Mouse (Mus musculus): ENCODE measurements around the gene Ifitm5.

The Ifitm5 gene

DNA sequence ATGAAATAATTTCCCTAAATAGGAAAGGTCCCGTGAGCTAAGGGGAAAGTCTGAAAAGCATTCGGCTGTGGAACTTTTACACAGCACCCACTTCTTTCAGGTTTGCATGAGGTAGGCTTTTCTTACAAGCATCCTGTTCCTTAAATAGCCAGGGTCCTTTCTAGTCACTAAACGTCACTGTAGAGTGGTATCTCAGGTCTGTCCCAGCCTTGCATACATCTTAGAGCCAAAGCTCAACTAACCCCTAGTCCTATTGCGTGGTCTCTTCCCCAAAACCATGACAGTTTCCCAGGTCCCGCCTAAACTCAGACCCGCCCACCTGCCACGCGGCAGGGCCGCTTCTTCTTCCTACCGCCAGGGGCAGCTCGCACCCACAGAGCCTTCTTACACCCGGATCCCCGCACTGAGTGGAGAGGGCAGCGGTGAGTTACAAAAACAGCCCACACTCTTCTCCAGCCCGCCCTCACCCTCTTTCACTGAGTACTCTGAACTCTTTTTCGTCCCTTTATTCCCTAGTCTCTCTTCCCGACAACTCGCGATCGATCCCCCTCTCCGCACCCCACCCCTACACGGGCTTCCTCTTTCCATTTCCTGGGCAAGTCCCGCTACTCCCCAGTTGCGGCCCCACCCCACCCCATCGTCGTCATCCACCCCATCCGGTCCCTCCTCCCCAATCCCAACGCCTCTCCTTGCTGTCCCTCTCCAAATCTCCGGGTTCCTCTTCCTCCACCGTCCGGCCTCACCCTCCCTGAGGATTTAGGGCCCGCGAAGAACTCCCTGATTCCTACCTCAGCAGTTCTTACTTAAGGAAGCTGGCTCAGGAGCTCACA, 8.7 kb downstream of the Ifitm5 start, which contains the start of gene Pgghg:
Gene Pgghg, plus strand, starts transcription at position 170 of the 830 bp plus-strand sequence.
- DNase-seq (ENCODE audit: low read depth, low spot score), result peak; percentile 21

DNA sequence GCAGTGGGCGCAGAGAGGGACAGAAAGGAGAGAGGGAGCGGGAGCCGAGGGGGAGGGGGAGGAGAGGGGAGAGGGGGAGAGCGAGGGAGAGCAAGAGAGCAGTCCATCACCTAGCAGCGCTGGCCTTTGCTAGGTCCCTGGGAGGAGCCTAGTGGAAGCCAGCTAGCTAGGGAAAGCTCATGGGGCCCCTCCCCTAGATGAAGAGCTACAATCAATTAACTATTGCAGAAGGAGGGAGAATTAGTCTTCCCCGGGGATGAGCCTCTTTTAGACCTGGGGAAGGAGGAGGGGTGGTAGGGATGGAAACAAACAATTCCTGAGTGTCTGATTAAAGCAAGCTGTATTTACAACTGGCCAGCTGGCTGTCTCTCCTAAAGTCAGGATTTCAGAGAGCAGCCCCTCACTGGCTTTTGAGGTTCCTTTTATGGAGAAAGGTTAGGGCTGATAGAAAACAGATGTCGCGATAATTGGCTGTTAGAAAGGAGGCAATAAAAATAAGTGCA, 10.4 kb downstream of the Ifitm5 start:
- DNase-seq (ENCODE audit: low read depth, low spot score), result no peak

DNA sequence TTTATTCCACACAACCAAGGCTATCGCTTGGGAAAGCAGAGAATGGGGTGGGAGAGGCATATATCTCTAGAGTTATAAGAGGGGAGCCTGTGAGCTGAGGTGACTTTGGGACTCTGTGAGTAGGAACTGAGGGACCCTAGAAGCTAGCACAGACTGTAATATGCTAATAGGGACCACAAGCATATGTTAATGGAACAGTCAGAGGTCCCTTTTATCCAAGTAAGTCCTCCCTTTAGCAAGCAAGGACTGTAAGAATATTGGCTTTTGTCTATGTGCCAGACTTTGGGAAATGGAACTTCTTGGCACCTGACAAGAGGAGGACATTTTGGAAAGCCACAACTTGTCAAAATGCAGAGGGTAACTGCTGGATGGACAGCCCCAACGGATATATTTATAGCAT, 11.2 kb downstream of the Ifitm5 start:
- no peak for DNase-seq (ENCODE audit: low read depth, low spot score)

DNA sequence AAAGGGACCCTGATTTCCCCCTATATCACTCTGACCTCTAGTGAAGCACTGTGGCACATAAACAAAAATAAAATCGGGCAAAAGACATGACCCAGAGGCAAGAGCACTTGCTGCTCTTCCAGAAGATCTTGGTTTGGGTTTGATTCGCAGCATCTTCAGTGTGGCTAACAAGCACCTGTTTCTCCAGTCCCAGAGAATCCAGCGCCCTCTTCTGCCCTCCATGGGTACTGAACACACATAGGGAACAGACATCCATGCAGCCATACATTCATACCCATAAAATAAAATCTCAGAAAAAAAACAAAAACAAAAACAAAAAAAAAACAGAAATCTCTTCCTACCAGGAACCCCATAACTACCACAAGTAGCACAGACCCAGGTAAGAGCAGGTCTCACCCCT, 11.7 kb downstream of the Ifitm5 start:
- no peak for DNase-seq (ENCODE audit: low read depth, low spot score)

DNA sequence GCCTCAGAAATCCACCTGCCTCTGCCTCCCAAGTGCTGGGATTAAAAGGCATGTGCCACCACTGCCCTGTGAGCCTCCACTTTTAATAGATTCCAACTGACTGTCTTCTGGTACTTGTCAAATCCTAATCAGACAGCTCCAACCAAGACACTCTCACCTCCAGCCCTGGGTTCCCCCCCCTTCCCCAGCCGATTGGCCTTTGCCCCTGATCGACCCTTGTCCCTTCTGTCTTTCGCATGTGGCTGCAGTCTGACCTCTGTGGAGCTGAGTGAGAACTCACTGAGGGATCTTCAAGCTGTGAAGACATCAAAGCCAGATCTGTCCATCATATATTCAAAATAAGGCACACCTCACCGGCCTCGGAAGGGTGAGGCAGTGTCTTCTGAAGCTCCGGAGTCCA, 22.9 kb downstream of the Ifitm5 start:
- DNase-seq (ENCODE audit: low read depth, low spot score), result no peak

DNA sequence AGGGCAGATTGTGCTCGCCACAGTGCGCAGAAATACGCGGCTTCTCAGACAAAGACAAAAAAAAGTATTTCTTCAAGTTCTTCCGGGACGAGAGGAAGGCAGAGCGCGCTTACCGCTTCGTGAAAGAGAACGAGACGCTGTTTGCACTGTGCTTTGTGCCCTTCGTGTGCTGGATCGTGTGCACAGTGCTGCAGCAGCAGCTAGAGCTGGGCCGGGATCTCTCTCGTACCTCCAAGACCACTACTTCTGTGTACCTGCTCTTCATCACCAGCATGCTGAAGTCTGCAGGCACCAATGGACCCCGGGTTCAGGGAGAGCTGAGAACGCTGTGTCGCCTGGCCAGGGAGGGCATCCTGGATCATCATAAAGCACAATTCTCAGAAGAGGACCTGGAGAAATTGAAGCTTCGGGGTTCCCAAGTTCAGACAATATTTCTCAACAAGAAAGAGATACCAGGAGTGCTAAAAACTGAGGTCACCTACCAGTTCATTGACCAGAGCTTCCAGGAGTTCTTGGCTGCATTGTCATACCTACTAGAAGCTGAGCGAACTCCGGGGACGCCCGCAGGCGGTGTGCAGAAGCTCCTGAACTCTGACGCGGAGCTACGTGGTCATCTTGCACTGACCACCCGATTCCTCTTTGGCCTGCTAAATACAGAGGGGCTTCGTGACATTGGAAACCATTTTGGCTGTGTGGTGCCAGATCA, 26.9 kb downstream of the Ifitm5 start:
- DNase-seq (ENCODE audit: low read depth, low spot score), result no peak

DNA sequence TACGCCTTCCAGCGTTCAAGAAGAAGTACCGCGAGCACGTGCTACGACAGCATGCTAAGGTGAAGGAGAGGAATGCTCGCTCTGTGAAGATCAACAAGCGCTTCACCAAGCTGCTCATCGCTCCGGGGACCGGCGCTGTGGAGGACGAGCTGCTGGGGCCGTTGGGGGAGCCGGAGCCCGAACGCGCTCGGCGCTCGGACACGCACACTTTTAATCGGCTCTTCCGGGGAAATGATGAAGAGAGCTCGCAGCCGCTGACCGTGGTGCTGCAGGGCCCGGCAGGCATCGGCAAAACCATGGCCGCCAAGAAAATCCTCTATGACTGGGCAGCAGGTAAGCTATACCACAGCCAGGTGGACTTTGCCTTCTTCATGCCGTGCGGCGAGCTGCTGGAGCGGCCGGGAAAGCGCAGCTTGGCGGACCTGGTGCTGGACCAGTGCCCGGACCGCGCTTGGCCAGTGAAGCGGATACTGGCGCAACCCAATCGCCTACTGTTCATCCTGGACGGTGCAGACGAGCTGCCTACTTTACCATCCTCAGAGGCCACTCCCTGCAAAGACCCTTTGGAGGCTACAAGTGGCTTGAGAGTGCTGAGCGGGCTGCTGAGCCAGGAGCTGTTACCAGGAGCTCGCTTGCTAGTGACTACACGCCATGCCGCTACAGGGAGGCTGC, 27.6 kb downstream of the Ifitm5 start:
- no peak for DNase-seq (ENCODE audit: low read depth, low spot score)

DNA sequence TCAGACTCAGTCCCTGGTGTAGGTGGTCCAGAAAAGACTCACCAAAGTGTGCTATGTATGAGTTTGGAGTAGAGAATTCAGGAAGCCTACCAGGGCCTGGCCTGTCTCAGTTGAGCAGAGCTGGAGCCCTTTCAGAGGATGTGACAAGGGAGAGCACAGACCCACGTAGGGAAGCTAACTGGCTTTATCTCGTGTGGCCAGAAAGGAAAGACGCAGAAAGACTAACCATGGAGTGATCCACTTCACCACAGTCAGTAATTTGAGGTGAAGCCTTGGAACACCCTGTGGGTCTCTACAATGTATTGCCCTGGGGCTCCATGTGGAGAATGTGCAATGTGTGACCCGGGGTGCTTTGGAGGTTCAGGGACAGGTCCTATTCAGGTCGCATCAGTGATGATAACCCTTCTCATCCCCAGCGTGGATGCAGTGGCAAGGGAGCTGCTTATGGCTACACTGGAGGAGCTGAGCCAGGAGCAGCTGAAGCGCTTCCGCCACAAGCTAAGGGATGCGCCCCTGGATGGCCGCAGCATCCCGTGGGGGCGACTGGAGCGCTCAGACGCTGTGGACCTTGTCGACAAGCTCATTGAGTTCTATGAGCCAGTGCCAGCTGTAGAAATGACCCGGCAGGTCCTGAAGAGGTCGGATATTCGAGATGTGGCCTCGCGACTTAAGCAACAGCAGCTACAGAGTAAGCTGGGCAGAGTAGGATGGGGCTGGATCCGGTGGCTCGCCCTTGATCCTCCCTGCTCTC, 28.7 kb downstream of the Ifitm5 start:
- no peak for DNase-seq (ENCODE audit: low read depth, low spot score)

DNA sequence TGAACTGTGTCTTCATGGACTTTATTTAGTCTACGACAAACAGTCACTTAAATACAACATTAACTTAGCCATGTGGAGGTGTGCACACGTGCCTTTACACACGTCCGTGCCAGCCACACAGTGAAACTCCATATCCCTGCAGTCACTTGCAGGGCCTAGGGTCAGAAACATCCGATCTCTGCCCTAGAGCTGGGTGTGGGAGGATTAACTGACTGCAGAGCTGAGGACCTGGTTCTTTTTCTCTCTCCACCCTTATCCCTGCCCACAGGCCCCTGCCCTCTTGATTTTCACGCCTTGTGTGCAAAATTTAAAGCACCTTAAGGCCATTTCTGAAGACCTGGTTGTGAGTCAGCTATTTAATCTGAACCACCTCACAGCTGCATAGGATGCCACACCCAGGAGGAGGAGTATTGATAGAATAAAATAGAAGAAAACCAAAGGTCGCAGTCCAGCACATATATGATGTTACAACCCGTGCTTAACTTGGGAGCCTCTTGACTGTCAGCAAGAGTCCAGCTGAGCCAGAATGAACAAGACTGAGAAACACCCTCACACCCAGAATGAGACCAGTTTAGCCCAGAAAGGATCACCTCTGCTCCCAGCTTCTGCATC, 29.6 kb downstream of the Ifitm5 start, which contains the start of gene Nlrp6:
Gene Nlrp6, plus strand, starts transcription at position 485 of the 612 bp plus-strand sequence.
- DNase-seq (ENCODE audit: low read depth, low spot score), result no peak

DNA sequence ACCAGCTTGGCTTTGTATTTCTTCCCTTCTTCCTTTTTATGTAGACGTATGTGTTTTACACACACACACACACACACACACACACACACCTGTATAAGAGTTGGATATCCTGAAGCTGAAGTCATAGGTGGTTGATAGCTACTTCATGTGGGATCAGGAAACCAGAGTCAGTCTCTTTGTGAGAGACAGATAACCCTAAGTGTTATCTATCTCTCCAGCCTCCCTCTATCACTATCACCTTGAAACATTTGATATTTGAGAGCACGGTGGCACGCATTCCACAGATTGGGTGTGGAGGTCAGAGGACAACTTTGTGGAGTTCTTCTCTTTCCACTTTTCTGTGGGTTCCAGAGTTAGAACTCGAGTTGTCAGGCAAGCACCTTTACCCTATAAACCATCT, 30.2 kb downstream of the Ifitm5 start:
- no peak for DNase-seq (ENCODE audit: low read depth, low spot score)

DNA sequence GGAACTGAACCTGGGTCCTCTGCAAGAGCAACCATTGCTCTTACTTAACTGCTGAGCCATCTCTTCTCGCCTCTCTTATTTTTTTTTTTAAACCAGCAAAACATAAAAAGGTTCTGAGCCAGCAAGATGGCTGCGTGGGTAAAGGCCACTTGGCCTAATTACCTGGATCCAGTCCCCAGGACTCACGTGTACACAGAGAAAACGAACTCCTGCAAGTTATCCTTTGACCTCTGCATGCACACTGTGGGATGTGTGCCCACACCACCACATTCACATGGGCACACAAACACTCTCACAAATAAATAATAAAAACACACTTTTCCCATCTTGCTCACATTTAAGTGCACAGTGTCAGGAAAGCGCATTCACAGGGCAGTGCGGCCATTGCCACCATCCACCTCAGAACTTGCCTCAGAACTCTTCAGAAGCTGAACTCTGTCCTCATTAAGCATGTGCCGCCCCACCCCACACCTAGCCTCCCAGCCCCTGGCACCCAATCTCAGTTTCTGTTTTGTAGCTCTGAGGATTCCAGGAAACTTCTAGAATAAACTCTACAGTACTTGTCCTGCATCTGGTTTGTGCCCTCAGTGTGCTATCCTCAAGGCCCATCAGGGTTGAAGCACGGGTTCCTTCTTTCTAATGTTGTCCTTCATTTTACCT, 35.9 kb downstream of the Ifitm5 start:
- DNase-seq (ENCODE audit: low read depth, low spot score), result no peak

DNA sequence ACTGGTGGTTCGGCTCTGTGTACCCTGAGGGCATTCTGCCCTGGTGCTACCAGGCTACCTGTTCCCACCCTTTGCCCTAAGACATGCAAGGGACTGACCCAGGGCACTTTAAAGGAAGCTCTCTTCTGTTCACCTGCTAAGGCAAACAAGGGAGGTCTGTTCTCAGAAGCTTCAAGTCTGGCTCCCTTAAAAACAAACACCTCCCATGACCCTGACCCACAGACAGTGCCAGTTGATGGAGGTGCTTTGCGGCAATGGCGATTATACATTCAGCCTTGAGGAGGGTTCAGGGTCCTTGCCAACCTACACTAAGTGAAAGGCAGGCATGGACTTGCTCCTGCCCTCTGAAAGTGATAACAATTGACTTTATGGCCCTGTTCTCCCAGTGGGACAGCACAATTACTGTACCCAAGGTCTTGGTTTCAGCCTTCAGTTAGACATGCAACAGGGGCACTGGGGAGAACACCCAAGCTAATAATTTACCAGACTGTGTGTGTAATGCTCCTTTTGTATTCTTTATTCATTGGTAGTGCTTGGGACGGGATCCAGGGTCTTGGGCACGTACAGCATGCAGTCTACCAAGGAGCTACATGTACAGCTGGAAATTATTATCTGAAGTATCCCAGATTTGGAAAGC, 37.1 kb downstream of the Ifitm5 start:
- DNase-seq (ENCODE audit: low read depth, low spot score), result no peak

DNA sequence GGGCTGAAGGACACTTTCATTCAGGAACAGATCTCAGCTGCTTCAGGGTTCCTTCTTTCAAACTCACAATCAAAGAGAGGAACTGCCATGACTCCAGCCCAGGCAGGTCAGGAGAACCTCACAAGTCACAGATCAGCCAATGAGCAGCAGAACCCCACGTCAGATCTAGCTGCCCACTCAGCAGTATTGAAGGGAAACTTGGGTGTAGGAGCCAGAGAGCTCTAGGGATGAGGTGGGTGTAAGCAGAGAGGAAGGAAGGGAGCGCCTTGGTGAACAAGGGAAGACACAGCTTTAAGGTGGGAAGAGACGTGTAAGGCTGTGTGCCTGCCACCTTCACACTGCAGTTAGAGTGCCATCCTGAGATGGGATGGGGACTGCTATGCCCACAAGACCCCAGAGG, 37.8 kb downstream of the Ifitm5 start:
- DNase-seq (ENCODE audit: low read depth, low spot score), result no peak

DNA sequence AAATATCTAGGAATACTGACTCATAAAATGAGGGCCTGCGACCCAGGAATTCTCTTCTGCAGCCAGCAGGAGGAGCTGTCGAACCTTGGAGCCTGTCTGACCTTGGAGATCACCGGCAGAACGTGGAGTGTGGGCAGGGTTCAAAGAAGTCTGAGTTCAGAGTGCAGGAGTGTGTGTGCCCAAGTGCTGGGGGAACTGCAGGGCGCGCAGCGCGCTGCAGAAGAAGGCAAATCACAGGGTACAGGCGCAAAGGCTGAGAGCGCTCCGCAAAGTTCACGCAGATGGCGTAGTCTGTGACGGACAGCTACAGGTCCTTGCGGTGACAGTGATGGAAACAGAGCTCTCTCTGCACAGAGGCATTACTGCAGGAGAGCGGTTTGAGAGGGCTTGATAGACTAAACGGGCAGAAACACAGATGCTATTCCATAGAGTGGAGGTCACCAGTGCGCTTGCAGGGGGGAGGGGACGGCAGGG, 41.4 kb downstream of the Ifitm5 start:
- peak; percentile 65 for DNase-seq (ENCODE audit: low read depth, low spot score)

DNA sequence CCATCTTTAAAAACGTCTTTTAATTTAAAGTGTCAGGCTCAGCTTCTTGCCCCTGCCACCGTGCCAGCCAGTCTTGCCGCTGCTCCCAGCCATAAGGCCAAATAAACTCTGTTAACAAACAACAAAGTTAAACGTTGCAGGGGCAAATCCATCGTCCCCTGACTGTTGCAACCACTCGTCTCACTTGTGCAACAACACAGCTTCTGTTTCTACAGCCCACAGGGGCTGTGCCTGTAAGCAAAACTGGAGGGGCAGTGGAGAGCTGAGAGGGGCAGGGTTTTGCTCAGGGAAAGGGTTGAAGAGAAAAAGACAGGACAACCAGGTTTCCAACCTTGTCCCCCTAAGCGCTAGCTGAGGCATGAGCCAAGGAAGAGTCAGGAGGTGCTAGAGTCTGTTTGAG, 41.9 kb downstream of the Ifitm5 start:
- no peak for DNase-seq (ENCODE audit: low read depth, low spot score)

DNA sequence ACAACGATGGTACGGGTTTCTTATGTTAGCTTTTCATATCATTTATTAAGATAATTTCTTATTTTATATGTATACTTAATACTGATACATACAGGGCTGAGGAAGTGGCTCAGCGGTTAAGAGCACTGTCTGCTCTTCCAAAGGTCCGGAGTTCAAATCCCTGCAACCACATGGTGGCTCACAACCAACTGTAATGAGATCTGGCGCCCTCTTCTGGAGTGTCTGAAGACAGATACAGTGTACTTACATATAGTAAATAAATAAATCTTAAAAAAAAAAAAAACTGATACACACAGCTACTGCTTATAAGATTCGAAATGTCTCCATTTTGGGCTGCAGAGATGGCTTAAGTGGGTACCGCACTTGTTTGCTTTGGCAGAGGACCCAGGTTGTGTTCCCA, 42.4 kb downstream of the Ifitm5 start:
- no peak for DNase-seq (ENCODE audit: low read depth, low spot score)

DNA sequence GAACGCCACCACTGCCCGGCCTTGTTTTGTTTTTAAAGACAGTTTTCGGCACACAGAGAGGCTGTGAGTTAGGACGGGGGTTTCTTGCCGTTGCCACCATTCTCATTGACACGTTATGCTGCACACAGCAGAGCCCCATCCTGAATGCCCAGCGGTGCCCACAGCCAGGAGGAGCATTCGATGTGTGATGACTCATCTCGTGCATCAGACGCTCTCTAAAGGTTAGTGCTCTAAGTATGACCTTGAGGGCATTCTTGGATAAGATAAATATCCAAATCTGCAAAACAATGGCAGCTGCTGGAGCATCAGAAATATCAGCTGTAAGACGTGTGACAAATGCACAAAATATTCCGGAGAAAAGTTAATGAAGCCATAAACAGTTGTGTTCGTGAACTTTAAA, 43.0 kb downstream of the Ifitm5 start:
- DNase-seq (ENCODE audit: low read depth, low spot score), result no peak

DNA sequence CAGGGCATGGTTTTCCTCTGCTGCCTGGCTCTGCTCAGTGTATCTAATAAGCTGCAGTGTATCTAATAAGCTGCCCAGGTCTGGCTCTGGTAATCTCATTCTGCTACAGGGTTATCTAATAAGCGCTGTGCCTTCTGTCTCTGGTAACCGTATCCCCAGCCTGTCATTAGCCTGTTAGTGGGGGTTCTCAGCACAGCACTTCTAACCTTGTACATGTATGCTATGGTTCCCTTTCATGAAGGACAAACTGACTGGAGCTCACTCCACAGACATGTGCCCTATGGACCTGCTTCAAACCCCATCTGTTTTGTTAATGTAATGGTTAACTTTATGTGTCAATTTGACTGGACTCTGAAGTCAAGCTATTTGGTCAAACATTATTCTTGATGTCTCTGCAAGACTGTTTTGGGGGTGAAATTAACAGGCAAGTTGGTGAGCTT, 44.4 kb downstream of the Ifitm5 start:
- no peak for DNase-seq (ENCODE audit: low read depth, low spot score)

DNA sequence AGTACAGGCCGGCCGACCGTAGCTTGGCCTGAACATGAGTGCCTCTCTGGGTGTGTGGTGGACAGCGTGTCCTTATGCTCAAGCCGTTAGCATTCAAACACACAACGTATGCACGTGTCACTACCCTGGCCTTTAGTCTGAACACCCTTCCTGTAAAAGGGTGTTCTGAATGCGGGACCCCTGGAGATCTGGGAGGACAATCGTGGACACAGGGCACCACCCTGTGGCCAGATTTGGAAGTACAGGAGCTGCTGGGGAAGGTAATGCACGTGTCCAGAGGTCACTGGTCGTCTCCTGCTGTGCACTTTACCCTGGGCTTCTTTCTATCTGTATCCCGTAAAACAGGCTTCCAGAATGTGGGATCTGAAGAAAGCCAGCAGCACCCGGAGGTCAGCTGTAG, 46.9 kb downstream of the Ifitm5 start:
- DNase-seq (ENCODE audit: low read depth, low spot score), result peak; percentile 74
